Mouse (Mus musculus): Measurements from ENCODE around the gene Sox5. TPM values are rescaled to one million over a fixed set of nuclear protein-coding genes. Genes with fewer than 3 reads are reported as not detected.
"Not testable (repeated sequence)": the region's sequence is repeated elsewhere in the genome, so short reads cannot be mapped to it uniquely, and the experiment has no call there.

Gene Sox5
- polyA plus RNA-seq, 1 experiment from 2014 or later: 19.9 TPM

DNA sequence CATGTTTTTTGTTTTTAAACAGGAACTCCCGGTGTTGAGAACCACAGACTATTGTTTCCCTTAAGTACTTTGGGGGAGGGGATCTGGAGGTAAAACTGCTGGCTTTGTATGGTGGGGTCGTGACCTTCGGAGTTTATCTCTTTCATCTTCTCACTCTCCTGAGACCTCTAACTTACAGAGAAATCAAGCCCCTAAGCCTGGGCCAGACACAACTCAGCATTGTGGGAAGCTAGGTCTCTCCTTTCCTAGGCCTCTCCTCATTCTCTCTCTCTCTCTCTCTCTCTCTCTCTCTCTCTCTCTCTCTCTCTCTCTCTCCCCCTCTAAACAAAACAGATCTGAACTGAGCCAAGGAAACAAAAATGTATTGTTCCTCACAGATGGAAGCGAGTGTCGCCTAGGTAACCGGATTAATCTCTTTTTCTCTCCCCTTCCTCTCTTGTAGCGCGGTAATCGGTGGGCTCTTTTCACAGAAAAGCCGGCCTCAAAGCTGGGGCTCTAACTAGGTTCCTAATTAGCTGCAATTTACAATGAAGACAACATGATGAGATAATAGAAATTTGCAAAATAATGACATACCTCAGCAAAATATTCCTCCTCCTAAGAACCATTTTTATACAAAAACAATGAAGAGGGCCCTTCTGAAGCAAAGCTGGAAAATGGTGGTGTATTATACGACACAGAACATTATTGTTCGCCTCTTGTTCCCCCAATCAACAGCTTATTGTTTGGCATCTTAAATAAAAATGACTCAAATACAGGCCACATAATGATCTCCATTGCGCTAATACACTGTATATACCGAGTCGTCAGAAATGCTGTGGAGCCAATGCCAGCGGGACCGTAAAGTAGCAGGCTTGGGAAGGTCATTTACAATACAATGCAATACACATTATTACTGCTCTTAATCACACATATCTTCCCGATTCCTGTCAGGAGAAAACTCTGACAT lies 530.3 kb downstream of the Sox5 start:
- H3K9me3 ChIP-seq (replicated peaks): no peaks in the 10 kb centered on the region
- H3K27ac ChIP-seq (ENCODE audit: poor library complexity, severe bottlenecking): no peak overlapping the region
- H3K4me2 ChIP-seq: no peak overlapping the region
- H3K36me3 ChIP-seq: no peaks in the 10 kb centered on the region
- no peak overlapping the region for H3K4me3 ChIP-seq
- WGBS: 59% methylated on average over 18 of the region's 18 CpGs
- H3K4me1 ChIP-seq (replicated peaks): peaks cover 13% of the 10 kb centered on the region
- H3K27me3 ChIP-seq (replicated peaks): no peaks in the 10 kb centered on the region
- no peak overlapping the region for H3K9ac ChIP-seq
- ATAC-seq (ENCODE audit: insufficient number of reproducible peaks, low FRiP score): no peak

- WGBS: 39% methylated on average over 6 of the region's 6 CpGs
- Histone ChIP-seq H3K4me1 (replicated peaks) (peaks cover 11% of the 10 kb centered on the region), H3K4me2 (no peak overlapping the region), H3K36me3 (no peaks in the 10 kb centered on the region), H3K4me3 (no peak overlapping the region), H3K9me3 (replicated peaks) (no peaks in the 10 kb centered on the region), H3K9ac (no peak overlapping the region), H3K27ac (ENCODE audit: poor library complexity, severe bottlenecking) (no peak overlapping the region), H3K27me3 (replicated peaks) (no peaks in the 10 kb centered on the region)
- ATAC-seq (ENCODE audit: insufficient number of reproducible peaks, low FRiP score): no peak
Observed at GRCm38 (mm10) chr6:144250625-144251181, 531.1 kb downstream of the Sox5 start.

DNA sequence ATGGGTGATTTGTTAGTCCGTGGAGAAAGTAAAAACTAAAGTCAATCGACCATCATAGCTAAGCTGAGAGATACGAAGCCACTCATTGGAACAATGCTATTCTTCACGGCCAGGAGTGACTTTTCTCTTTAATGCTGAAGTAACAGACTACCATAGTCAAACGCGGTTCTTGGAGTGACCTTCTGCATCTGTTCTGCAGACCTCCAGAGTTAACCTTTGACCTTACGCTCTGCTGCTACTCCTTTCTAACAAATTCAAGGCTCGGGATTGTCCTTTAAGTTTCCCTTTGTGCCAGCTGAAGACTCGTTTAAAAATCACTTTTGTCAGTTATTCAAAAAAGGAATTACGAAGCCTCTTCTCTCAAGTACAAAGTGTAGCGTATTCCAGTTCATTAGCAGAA lies 545.2 kb downstream of the Sox5 start:
- H3K27me3 ChIP-seq (replicated peaks): no peaks in the 10 kb centered on the region
- no peak for ATAC-seq (ENCODE audit: insufficient number of reproducible peaks, low FRiP score)
- H3K4me1 ChIP-seq (replicated peaks): no peaks in the 10 kb centered on the region
- H3K27ac ChIP-seq (ENCODE audit: poor library complexity, severe bottlenecking): no peak overlapping the region
- no peak overlapping the region for H3K9ac ChIP-seq
- H3K9me3 ChIP-seq (replicated peaks): no peaks in the 10 kb centered on the region
- 77% methylated on average over 11 of the region's 11 CpGs for WGBS
- H3K4me3 ChIP-seq: no peak overlapping the region
- no peaks in the 10 kb centered on the region for H3K36me3 ChIP-seq
- no peak overlapping the region for H3K4me2 ChIP-seq

- H3K9ac ChIP-seq: no peak overlapping the region
- H3K4me2 ChIP-seq: no peak overlapping the region
- H3K9me3 ChIP-seq (replicated peaks): no peaks in the 10 kb centered on the region
- no peak overlapping the region for H3K27ac ChIP-seq (ENCODE audit: poor library complexity, severe bottlenecking)
- no peaks in the 10 kb centered on the region for H3K4me1 ChIP-seq (replicated peaks)
- no peaks in the 10 kb centered on the region for H3K27me3 ChIP-seq (replicated peaks)
- no peaks in the 10 kb centered on the region for H3K36me3 ChIP-seq
- ATAC-seq (ENCODE audit: insufficient number of reproducible peaks, low FRiP score): no peak
- 41% methylated on average over 8 of the region's 8 CpGs for WGBS
- no peak overlapping the region for H3K4me3 ChIP-seq
Observed at GRCm38 (mm10) chr6:144203970-144204369, 577.8 kb downstream of the Sox5 start.

DNA sequence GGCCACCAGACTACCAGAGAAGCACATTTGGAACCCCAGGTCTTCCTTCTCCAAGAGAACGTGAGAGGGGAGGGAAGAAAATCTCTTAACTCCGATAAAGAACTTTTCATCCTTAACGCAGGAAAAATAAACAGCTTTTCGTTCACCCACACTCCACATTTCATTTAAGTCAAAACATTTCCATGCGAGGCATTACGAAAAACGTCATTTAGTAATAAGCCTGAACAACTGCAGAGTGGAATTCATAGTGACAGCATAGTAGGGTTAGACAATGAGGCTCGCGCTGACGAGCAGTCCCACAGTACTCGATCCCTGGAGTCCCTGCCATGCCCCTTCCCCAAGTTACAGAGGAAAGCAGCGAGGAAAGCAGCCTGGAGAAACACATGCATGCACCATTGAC lies 578.8 kb downstream of the Sox5 start:
- Histone ChIP-seq H3K4me2 (no peak overlapping the region), H3K9me3 (replicated peaks) (no peaks in the 10 kb centered on the region), H3K4me3 (no peak overlapping the region), H3K36me3 (no peaks in the 10 kb centered on the region), H3K9ac (no peak overlapping the region), H3K27ac (ENCODE audit: poor library complexity, severe bottlenecking) (no peak overlapping the region), H3K4me1 (replicated peaks) (no peaks in the 10 kb centered on the region), H3K27me3 (replicated peaks) (no peaks in the 10 kb centered on the region)
- WGBS: 60% methylated on average over 12 of the region's 12 CpGs
- ATAC-seq (ENCODE audit: insufficient number of reproducible peaks, low FRiP score): no peak

- Histone ChIP-seq H3K9ac (no peak overlapping the region), H3K4me2 (no peak overlapping the region), H3K27ac (ENCODE audit: poor library complexity, severe bottlenecking) (no peak overlapping the region), H3K9me3 (replicated peaks) (no peaks in the 10 kb centered on the region), H3K4me1 (replicated peaks) (no peaks in the 10 kb centered on the region), H3K4me3 (no peak overlapping the region), H3K27me3 (replicated peaks) (no peaks in the 10 kb centered on the region), H3K36me3 (no peaks in the 10 kb centered on the region)
- 75% methylated on average over 5 of the region's 5 CpGs for WGBS
- no peak for ATAC-seq (ENCODE audit: insufficient number of reproducible peaks, low FRiP score)
Observed at GRCm38 (mm10) chr6:144201402-144202040, 580.3 kb downstream of the Sox5 start.

GRCm38 (mm10) chr6:144197209-144198119 lies 584.3 kb downstream of the Sox5 start:
- Histone ChIP-seq H3K4me1 (replicated peaks) (no peaks in the 10 kb centered on the region), H3K27me3 (replicated peaks) (no peaks in the 10 kb centered on the region), H3K4me2 (no peak overlapping the region), H3K36me3 (no peaks in the 10 kb centered on the region), H3K27ac (ENCODE audit: poor library complexity, severe bottlenecking) (no peak overlapping the region), H3K4me3 (no peak overlapping the region), H3K9ac (no peak overlapping the region), H3K9me3 (replicated peaks) (no peaks in the 10 kb centered on the region)
- ATAC-seq (ENCODE audit: insufficient number of reproducible peaks, low FRiP score): no peak
- 77% methylated on average over 16 of the region's 16 CpGs for WGBS

DNA sequence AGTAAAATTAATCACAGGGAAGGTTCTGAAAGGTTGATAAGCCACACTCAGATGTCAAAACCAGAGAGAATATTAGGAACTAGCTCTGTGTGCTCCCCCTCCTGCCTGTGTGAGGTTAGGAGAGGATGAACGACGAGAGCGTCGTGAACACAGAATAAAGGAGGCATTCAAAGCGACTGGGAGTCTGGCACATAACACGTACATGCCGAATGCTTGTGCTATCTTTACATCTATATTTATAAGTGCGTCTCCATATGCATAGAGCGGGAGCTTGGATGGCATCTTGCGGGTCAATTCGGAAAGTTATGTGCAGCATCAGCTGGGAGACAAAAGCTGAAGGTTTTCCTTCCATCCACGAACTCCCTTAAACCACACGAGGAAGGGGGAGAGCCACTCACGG lies 585.8 kb downstream of the Sox5 start:
- Histone ChIP-seq H3K36me3 (peaks cover 7% of the 10 kb centered on the region), H3K27me3 (replicated peaks) (no peaks in the 10 kb centered on the region), H3K27ac (ENCODE audit: poor library complexity, severe bottlenecking) (no peak overlapping the region), H3K4me2 (no peak overlapping the region), H3K9me3 (replicated peaks) (peaks cover 6% of the 10 kb centered on the region), H3K9ac (no peak overlapping the region), H3K4me3 (no peak overlapping the region), H3K4me1 (replicated peaks) (no peaks in the 10 kb centered on the region)
- no peak for ATAC-seq (ENCODE audit: insufficient number of reproducible peaks, low FRiP score)
- WGBS: 71% methylated on average over 14 of the region's 14 CpGs

DNA sequence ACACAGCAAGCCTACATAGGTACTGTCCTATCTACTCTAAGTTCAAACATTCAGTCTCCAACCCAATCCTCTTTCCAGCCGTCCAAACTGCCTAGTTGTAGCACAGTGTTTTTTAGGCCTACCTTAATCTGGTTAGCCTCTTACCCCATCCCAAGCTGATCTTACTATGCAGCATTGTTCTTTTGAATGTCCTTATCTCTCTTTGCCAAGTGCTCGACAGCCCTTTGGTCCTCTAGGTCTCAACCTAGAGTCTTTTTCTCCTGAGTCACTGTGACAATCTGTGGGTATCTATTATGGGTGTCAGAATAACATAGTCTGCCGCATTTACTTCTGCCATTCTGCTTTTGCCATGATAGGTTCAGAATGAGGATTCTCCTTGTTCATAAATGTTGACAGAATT lies 598.7 kb downstream of the Sox5 start:
- ATAC-seq (ENCODE audit: insufficient number of reproducible peaks, low FRiP score): no peak
- Histone ChIP-seq H3K4me1 (replicated peaks) (peaks cover 3% of the 10 kb centered on the region; the same call in 1 of the 2 replicates), H3K9me3 (replicated peaks) (no peaks in the 10 kb centered on the region), H3K27me3 (replicated peaks) (no peaks in the 10 kb centered on the region), H3K9ac (no peak overlapping the region), H3K4me3 (no peak overlapping the region), H3K4me2 (no peak overlapping the region), H3K36me3 (no peaks in the 10 kb centered on the region), H3K27ac (ENCODE audit: poor library complexity, severe bottlenecking) (no peak overlapping the region)
- 52% methylated on average over 3 of the region's 3 CpGs for WGBS

- not testable (repeated sequence) for H3K9me3 ChIP-seq (replicated peaks); H3K27ac ChIP-seq (ENCODE audit: poor library complexity, severe bottlenecking); ATAC-seq (ENCODE audit: insufficient number of reproducible peaks, low FRiP score); H3K9ac ChIP-seq; H3K4me2 ChIP-seq; H3K36me3 ChIP-seq; H3K27me3 ChIP-seq (replicated peaks); H3K4me3 ChIP-seq; H3K4me1 ChIP-seq (replicated peaks)
- 90% methylated on average over 13 of the region's 13 CpGs for WGBS
Observed at GRCm38 (mm10) chr6:144182429-144182828, 599.3 kb downstream of the Sox5 start.
